Mouse (Mus musculus): Measurements from ENCODE around the gene Alkbh2. TPM values are rescaled to one million over a fixed set of nuclear protein-coding genes. Genes with fewer than 3 reads are reported as not detected.

Alkbh2 gene
- polyA plus RNA-seq, 1 experiment from 2014 or later, result 11.0 TPM

GRCm38 (mm10) chr5:114126499-114127244 lies 1.3 kb downstream of the Alkbh2 start:
- Histone ChIP-seq H3K27ac (ENCODE audit: poor library complexity, severe bottlenecking) (peak overlapping the region; percentile 92; the same call in 1 of the 2 replicates), H3K27me3 (replicated peaks) (no peaks in the 10 kb centered on the region), H3K4me3 (peak overlapping the region; percentile 57), H3K4me2 (peak overlapping the region; percentile 82), H3K9ac (0 out of 2 replicates have a peak overlapping the region, but pooled peaks have one; percentile 75), H3K36me3 (peaks cover 44% of the 10 kb centered on the region), H3K4me1 (replicated peaks) (0 out of 2 replicates have a peak, but pooled peaks cover 13% of the 10 kb centered on the region), H3K9me3 (replicated peaks) (no peaks in the 10 kb centered on the region)
- ATAC-seq (ENCODE audit: insufficient number of reproducible peaks, low FRiP score), result no peak
- 84% methylated on average over 7 of the region's 7 CpGs for WGBS

- Histone ChIP-seq H3K4me1 (replicated peaks) (0 out of 2 replicates have a peak, but pooled peaks cover 10% of the 10 kb centered on the region), H3K27ac (ENCODE audit: poor library complexity, severe bottlenecking) (no peak overlapping the region), H3K4me2 (no peak overlapping the region), H3K9ac (no peak overlapping the region), H3K36me3 (peaks cover 50% of the 10 kb centered on the region), H3K4me3 (no peak overlapping the region), H3K9me3 (replicated peaks) (no peaks in the 10 kb centered on the region), H3K27me3 (replicated peaks) (no peaks in the 10 kb centered on the region)
- ATAC-seq (ENCODE audit: insufficient number of reproducible peaks, low FRiP score), result no peak
- 93% methylated on average over 3 of the region's 3 CpGs for WGBS
Measured at GRCm38 (mm10) chr5:114126008-114126407, 2.0 kb downstream of the Alkbh2 start.

DNA sequence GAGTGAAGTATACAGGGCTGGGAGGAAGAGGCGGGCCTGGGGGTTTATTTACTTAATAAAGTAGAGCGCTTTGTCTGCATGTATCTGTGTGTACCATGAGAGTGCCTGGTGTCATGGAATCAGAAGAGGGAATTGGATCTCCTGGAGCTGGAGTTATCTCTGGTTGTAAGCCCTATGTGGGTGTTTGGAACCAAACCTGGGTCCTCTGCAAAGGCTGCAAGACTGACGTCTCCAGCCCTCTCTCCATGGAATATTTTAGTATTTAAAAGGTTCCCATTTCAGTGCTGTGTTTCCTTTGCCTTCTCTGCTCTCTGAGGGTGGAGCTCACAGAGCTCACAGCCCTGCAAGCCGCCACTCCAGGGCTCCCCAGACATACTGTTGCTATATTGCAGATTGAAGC lies 8.2 kb downstream of the Alkbh2 start:
- Histone ChIP-seq H3K4me1 (replicated peaks) (no peaks in the 10 kb centered on the region), H3K4me2 (no peak overlapping the region), H3K36me3 (peaks cover 96% of the 10 kb centered on the region), H3K9me3 (replicated peaks) (no peaks in the 10 kb centered on the region), H3K27ac (ENCODE audit: poor library complexity, severe bottlenecking) (no peak overlapping the region), H3K27me3 (replicated peaks) (no peaks in the 10 kb centered on the region), H3K4me3 (no peak overlapping the region), H3K9ac (no peak overlapping the region)
- no peak for ATAC-seq (ENCODE audit: insufficient number of reproducible peaks, low FRiP score)
- 84% methylated on average over 4 of the region's 4 CpGs for WGBS

DNA sequence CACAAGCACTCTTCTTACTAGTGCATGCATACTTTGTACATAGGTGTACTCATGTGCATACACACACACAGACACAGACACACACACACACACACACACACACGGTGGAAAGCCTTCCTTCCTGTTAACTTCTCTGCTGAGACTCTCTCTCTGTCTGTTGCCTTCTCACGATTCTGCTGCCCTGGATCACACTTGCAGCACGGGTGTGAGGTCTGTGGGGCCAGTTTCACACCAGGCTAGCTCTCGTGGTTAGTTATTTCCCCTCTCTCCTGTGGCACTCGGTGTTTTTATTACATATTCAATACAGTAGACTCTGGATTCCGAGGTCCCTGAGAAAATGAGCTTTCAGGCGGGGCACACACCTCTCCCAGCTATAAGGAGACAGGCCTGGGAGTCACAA lies 11.4 kb downstream of the Alkbh2 start:
- H3K36me3 ChIP-seq, result peaks cover 97% of the 10 kb centered on the region
- no peaks in the 10 kb centered on the region for H3K27me3 ChIP-seq (replicated peaks)
- no peak overlapping the region for H3K9ac ChIP-seq
- no peaks in the 10 kb centered on the region for H3K9me3 ChIP-seq (replicated peaks)
- H3K4me1 ChIP-seq (replicated peaks), result no peaks in the 10 kb centered on the region
- WGBS, result 85% methylated on average over 7 of the region's 7 CpGs
- H3K4me2 ChIP-seq, result no peak overlapping the region
- ATAC-seq (ENCODE audit: insufficient number of reproducible peaks, low FRiP score), result no peak
- no peak overlapping the region for H3K27ac ChIP-seq (ENCODE audit: poor library complexity, severe bottlenecking)
- no peak overlapping the region for H3K4me3 ChIP-seq

DNA sequence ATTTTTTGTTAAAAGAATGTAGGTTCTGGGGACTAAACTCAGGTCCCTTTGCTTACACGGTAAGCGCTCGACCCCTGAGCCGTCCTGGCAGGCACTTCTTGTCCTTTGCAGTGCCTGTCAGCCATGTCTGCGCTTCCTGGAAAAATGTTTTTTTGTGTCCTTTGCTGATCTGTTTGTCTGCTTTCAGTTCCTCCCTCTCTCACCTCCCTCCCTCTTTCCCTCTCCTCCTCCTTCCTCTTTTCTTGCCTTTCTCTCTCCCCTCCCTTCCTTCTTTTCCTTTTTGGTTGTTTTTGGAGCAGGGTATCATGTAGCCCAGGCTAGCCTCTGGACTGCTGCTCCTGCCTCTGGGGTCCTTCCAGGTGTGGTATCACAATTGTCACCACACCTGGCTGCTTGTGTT lies 13.0 kb downstream of the Alkbh2 start:
- ATAC-seq (ENCODE audit: insufficient number of reproducible peaks, low FRiP score), result no peak
- no peak overlapping the region for H3K9ac ChIP-seq
- peaks cover 97% of the 10 kb centered on the region for H3K36me3 ChIP-seq
- no peak overlapping the region for H3K4me2 ChIP-seq
- no peak overlapping the region for H3K4me3 ChIP-seq
- H3K27me3 ChIP-seq (replicated peaks), result no peaks in the 10 kb centered on the region
- 84% methylated on average over 5 of the region's 5 CpGs for WGBS
- no peaks in the 10 kb centered on the region for H3K9me3 ChIP-seq (replicated peaks)
- no peak overlapping the region for H3K27ac ChIP-seq (ENCODE audit: poor library complexity, severe bottlenecking)
- no peaks in the 10 kb centered on the region for H3K4me1 ChIP-seq (replicated peaks)

GRCm38 (mm10) chr5:114113334-114113733 lies 14.7 kb downstream of the Alkbh2 start:
- H3K4me3 ChIP-seq, result no peak overlapping the region
- no peak overlapping the region for H3K9ac ChIP-seq
- no peak overlapping the region for H3K4me2 ChIP-seq
- H3K4me1 ChIP-seq (replicated peaks), result no peaks in the 10 kb centered on the region
- no peaks in the 10 kb centered on the region for H3K27me3 ChIP-seq (replicated peaks)
- H3K36me3 ChIP-seq, result peaks cover 97% of the 10 kb centered on the region
- peaks cover 11% of the 10 kb centered on the region for H3K9me3 ChIP-seq (replicated peaks)
- 82% methylated on average over 6 of the region's 6 CpGs for WGBS
- ATAC-seq (ENCODE audit: insufficient number of reproducible peaks, low FRiP score), result no peak
- H3K27ac ChIP-seq (ENCODE audit: poor library complexity, severe bottlenecking), result no peak overlapping the region

DNA sequence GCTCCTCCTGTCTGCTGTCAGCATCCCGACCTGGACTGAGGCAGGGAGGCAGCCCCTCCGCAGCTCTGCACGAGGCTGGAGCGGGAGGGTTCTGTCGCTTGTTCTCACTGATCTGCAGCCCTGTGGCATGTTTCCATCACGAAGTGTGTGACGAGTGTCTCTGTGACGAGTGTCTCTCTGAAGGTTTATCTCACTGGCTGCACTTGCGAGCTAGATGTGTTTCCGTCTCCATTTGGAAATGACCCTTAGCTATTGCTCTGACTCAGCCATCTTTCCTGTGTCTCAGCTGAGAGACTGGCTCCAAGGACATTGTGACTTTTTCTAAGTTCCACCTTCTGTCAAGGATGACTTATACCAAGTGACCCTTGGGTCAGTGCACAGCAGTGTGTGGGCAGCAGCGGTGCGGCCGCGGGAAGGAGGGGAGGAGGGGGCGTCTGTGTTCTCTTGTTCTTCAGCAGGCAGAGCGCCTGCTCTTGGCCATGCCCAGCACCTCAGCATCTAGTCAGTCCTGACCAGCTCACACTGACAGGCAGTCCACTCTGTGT lies 21.6 kb downstream of the Alkbh2 start:
- no peaks in the 10 kb centered on the region for H3K27me3 ChIP-seq (replicated peaks)
- H3K36me3 ChIP-seq, result peaks cover 87% of the 10 kb centered on the region
- ATAC-seq (ENCODE audit: insufficient number of reproducible peaks, low FRiP score), result no peak
- H3K4me3 ChIP-seq, result no peak overlapping the region
- no peaks in the 10 kb centered on the region for H3K4me1 ChIP-seq (replicated peaks)
- H3K4me2 ChIP-seq, result no peak overlapping the region
- WGBS, result 75% methylated on average over 16 of the region's 16 CpGs
- no peak overlapping the region for H3K9ac ChIP-seq
- H3K27ac ChIP-seq (ENCODE audit: poor library complexity, severe bottlenecking), result no peak overlapping the region
- peaks cover 11% of the 10 kb centered on the region for H3K9me3 ChIP-seq (replicated peaks)

DNA sequence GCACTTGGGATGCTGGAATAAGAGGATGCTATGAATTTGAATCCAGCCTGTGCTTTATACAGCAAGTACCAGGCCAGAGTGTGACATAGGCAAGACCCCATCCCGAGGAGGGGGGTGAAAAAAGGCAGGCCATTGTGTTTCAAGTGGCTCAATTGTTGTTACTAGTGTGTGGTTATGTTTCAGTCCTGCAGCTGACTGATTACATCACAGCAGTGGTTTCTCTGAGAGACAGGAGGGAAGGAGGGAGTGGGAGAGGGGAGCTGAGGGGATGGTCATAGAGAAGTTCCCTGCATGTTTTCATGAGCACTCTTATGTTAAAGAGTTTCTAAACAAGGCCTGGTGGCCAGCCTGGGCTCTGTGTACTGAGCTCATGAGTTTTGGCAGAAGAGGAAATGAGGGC lies 25.2 kb downstream of the Alkbh2 start:
- 58% methylated on average over 1 of the region's 1 CpGs for WGBS
- Histone ChIP-seq H3K9ac (no peak overlapping the region), H3K27me3 (replicated peaks) (no peaks in the 10 kb centered on the region), H3K4me3 (no peak overlapping the region), H3K4me2 (no peak overlapping the region), H3K4me1 (replicated peaks) (peaks cover 12% of the 10 kb centered on the region), H3K9me3 (replicated peaks) (no peaks in the 10 kb centered on the region), H3K36me3 (peaks cover 50% of the 10 kb centered on the region), H3K27ac (ENCODE audit: poor library complexity, severe bottlenecking) (no peak overlapping the region)
- ATAC-seq (ENCODE audit: insufficient number of reproducible peaks, low FRiP score), result no peak

DNA sequence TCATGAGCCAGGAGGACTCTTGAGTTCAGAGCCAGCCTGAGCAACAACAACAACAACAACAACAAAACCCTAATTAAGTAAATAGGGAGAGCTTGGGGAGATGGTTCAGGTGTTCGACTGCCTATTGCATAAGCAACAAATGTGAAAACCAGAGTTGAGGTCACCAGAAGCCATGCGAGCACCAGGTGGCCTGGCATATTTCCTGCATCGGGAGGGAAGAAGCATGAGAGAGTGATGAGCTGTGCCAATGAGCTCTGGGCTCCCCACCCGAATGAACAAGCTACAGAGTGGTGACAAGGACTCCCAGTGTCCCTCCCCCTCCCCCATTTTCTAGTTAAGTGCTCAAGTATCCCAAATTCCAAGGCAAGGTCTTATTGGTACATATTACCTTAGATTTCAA lies 26.1 kb downstream of the Alkbh2 start:
- no peak overlapping the region for H3K4me2 ChIP-seq

DNA sequence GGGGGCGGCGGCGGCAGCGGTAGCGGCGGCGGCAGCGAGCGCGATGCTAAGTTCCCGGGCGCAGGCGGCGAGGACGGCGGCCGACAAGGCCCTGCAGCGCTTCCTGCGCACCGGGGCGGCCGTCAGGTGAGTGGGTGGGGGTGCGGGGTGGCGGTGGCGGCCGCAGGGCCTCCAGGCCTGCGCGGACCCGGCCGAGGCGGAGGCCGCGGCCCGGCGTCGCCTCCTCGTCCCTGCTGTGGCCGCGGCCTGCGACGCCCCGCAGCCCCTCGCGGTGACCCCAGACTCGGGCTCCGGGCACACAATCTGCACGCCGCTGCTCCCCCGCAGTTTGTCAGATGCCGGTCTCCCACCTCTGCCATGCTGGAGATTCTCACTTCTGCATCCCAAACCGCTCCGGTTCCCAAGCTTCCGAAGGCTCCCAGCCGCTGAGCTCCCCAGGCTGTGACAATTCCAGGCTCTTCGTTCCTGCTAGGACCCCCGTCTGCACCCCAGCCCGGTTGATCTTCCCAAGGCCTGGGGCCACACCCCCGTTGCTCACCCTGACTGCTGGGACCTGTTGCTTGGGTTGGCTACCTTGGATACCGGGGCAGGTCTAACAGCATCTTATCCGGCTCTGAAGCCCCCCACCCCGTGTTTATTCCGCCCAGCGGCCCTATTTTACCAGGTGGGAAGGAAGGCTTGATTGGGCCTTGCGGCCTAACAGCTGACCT lies 27.5 kb downstream of the Alkbh2 start:
- H3K4me2 ChIP-seq, result peak overlapping the region; percentile 88
- 2% methylated on average over 57 of the region's 64 CpGs for WGBS
- H3K36me3 ChIP-seq, result peaks cover 29% of the 10 kb centered on the region
- peaks cover 12% of the 10 kb centered on the region for H3K4me1 ChIP-seq (replicated peaks)
- H3K27me3 ChIP-seq (replicated peaks), result no peaks in the 10 kb centered on the region
- H3K9me3 ChIP-seq (replicated peaks), result no peaks in the 10 kb centered on the region
- H3K4me3 ChIP-seq, result peak overlapping the region; percentile 84
- H3K27ac ChIP-seq (ENCODE audit: poor library complexity, severe bottlenecking), result no peak overlapping the region
- peak; percentile 75 for ATAC-seq (ENCODE audit: insufficient number of reproducible peaks, low FRiP score)
- peak overlapping the region; percentile 91 for H3K9ac ChIP-seq

More for the DNA sequence above, 26.1 kb downstream of the Alkbh2 start:
- Histone ChIP-seq H3K9ac (no peak overlapping the region), H3K36me3 (peaks cover 42% of the 10 kb centered on the region), H3K27ac (ENCODE audit: poor library complexity, severe bottlenecking) (no peak overlapping the region), H3K4me1 (replicated peaks) (peaks cover 12% of the 10 kb centered on the region), H3K27me3 (replicated peaks) (no peaks in the 10 kb centered on the region), H3K9me3 (replicated peaks) (no peaks in the 10 kb centered on the region), H3K4me3 (no peak overlapping the region)
- 80% methylated on average over 4 of the region's 4 CpGs for WGBS
- no peak for ATAC-seq (ENCODE audit: insufficient number of reproducible peaks, low FRiP score)

DNA sequence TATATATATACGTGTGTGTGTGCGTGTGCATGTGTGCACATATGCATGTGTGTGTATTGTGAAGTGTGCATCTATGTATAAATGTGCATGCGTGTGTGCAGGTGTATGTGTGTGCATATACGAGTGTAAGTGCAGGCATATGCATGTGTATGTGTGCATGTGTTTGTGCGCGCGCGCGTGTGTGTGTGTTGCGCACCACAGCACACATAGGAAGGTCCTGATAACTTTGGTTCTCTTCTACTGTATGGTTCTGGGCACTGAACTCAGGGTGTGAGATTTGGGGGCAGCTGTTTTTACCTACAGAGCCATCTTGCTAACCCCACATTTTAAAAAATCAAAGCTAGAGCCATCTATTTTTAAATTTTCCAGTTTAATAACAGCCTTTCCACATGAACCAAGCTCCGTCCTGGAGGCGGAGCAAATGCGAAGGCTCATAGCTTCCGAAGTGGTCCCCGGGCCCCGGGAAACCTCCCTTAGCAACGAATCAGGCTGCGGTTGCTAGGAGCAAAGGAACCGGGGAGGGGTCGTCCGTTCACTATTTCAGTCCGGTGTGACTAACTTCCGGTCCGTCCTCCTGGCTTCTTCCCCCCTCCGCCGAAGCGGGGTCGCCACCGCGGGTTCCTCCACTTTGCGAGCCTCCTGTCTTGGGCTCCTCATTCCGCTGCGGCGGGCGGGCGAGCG lies 28.2 kb downstream of the Alkbh2 start:
- ATAC-seq (ENCODE audit: insufficient number of reproducible peaks, low FRiP score), result peak; percentile 86

More for the DNA sequence above, 28.2 kb downstream of the Alkbh2 start:
- H3K27ac ChIP-seq (ENCODE audit: poor library complexity, severe bottlenecking), result no peak overlapping the region
- H3K4me2 ChIP-seq, result peak overlapping the region; percentile 88
- no peaks in the 10 kb centered on the region for H3K27me3 ChIP-seq (replicated peaks)
- peak overlapping the region; percentile 91 for H3K9ac ChIP-seq
- peaks cover 12% of the 10 kb centered on the region for H3K4me1 ChIP-seq (replicated peaks)
- WGBS, result 8% methylated on average over 36 of the region's 37 CpGs
- H3K4me3 ChIP-seq, result peak overlapping the region; percentile 84
- H3K9me3 ChIP-seq (replicated peaks), result no peaks in the 10 kb centered on the region
- peaks cover 23% of the 10 kb centered on the region for H3K36me3 ChIP-seq

Measured in heart, embryonic 12.5 days (tissue).